Mouse (Mus musculus): ENCODE measurements around the gene Snx15.

Gene Snx15

GRCm38 (mm10) chr19:6121761-6122160 is 6.3 kb downstream of the Snx15 start:
- WGBS, result 60% methylated on average over 19 of the region's 19 CpGs

DNA sequence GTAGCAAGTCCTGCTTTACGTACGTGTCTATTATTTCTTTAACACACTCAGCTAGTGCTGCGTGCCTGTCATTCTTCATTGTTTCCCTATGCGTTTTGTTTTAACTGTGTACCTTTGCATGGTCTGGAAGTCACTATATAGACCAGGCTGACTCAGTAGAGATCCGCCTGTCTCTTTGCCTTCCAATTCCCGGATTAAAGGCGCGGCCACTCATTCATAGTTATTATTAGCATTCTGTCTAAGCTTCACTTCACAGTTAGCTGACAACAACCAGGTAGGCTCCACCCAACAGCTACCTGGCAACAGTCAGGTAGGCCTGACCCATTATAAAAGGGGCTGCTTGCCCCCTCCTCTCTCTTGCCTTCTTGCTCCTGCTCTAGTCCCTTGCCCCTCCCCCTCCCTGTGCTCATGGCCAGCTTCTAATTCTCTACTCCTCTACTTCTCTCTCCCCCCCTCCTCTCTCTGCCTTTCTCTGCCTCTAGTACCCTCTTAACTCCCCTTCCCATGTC is 9.4 kb downstream of the Snx15 start:
- 0% methylated on average over 8 of the region's 8 CpGs for WGBS

- under 1% methylated on average over 77 of the region's 77 CpGs for WGBS
Observed at GRCm38 (mm10) chr19:6117986-6118676, 10.0 kb downstream of the Snx15 start, which contains the start of gene Sac3d1. Gene Sac3d1 (minus strand): TSS chr19:6118650.

- 3% methylated on average over 32 of the region's 32 CpGs for WGBS
Observed at GRCm38 (mm10) chr19:6117346-6117985, 10.6 kb downstream of the Snx15 start.

GRCm38 (mm10) chr19:6116113-6116850 is 11.8 kb downstream of the Snx15 start:
- WGBS, result 54% methylated on average over 15 of the region's 15 CpGs

DNA sequence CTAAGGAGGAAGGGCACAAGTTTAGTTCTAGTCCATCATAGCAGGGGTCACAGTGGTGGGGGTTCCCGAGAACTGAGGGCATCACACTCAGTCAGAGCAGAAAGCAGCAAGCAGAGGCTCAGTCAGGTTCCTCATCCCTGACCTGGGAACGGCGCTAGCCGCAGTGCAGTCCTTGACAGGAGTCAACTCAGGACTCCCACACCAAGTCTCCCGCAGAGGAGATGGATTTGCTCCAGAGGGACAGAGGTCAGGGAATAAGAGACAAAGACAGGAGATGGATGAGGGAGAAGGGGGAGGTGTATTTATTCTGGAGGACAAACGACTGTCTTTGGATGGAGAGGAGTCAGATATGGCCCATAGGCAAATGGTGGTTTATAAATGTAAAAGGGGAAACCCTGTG is 15.0 kb downstream of the Snx15 start:
- WGBS, result 70% methylated on average over 6 of the region's 6 CpGs

- 87% methylated on average over 7 of the region's 7 CpGs for whole genome bisulfite sequencing
Observed at GRCm38 (mm10) chr19:6105586-6105985, 22.5 kb downstream of the Snx15 start, which contains the start of gene Naaladl1. Gene Naaladl1 (plus strand): TSS chr19:6105782.

- WGBS, result 94% methylated on average over 4 of the region's 4 CpGs
Observed at GRCm38 (mm10) chr19:6104476-6104875, 23.6 kb downstream of the Snx15 start.

- WGBS, result 84% methylated on average over 6 of the region's 6 CpGs
Observed at GRCm38 (mm10) chr19:6102169-6102853, 25.8 kb downstream of the Snx15 start.

DNA sequence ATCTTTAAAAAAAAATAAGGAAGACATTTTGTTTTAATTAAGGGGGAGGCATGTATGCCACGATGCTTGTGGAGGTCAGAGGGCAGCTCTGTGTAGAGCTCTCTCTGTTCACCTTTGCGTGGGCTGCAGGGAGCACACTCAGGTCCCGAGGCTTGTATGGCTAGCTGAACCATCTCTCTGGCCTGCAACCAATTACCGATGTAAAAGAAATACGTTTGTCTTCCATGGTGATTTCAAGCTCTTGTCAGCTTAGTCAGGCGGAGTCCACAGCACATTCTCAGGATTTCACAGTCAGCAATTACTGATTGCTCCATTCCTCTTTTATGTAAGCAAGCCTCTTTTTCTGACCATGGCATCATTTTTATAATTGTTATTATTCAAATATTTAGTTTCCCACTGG is 26.9 kb downstream of the Snx15 start:
- 82% methylated on average over 6 of the region's 6 CpGs for WGBS

DNA sequence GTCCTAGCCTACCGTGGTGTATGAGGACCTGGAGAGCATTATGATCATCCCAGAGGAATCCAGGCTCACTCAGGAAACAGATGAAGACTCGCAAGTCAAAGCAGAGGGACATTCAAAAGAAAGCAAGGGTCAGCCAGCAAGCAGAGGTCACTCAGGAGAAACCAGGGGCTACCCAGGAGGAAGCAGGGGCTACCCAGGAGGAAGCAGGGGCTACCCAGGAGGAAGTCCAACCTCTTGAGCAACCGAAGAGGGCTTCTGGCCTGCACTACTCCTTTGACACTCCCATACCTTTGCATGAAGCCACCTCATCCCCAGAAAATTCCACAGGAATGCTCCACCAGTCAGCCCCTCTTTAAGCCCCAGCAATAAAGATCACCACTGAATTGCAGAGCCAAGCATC is 30.3 kb downstream of the Snx15 start:
- 89% methylated on average over 3 of the region's 3 CpGs for WGBS

GRCm38 (mm10) chr19:6094119-6094518 is 34.0 kb downstream of the Snx15 start, which contains the start of gene AC131692.1:
Gene AC131692.1 (plus strand): TSS chr19:6094419.
- WGBS, result 93% methylated on average over 7 of the region's 7 CpGs

GRCm38 (mm10) chr19:6088841-6089240 is 39.3 kb downstream of the Snx15 start:
- 93% methylated on average over 13 of the region's 13 CpGs for WGBS

DNA sequence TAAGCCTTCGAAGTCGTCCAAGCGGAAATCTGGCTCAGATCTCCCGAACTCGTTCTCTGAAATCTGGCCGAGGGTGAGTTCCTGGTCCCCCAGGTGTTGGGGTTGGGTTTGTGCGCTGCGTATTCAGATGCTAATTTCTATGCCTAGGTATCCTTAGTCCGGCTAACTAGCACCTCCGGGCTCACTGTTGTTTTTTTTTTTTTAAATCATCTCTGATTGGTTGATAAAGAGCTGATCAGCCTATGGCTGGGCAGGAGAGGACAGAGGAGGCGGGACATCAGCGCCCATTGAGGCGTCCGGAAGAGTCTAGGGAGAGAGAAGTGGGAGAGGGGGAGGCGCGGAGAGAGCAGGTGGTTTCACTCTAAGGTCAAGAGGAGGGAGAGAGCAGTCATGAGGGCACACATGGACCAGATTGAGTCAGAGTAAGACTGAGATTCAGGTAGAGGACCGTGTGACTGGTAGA is 42.7 kb downstream of the Snx15 start:
- WGBS, result under 1% methylated on average over 17 of the region's 17 CpGs

DNA sequence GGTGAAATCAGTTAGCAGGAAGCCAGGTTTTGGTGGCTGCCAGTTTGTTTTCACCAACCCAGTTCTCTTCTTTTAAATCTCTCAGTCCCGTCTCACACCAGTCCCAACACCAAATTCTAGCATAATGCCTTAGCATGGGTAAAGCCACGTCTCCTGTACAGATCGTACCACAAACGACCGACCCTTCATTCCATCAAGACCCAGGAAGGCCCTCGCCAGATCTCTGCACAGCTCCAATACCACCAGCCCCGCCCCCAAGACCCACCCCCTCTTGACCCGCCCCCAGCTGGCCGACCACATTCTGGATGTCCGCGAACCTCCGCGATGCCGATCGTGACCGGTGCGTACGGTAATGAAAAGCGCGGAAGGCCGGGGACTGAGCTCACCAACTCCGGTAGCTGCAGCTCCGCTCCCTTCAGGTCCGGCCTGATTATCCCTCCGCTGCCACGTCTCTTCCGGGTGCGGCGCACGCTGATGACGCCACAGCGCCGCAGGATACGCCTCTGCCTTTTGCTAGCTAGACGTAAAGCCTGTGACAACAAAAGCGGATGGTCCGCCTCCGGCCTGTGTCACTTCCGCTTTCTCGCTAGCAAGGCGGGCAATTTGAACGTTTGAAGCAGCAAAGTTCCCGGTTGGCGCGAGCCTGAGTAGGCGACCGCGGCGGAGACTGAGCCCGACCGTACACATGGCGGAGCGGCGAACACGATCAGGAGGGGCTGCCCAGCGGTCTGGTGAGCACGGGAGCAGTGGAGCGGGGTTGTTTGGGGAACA is 43.4 kb downstream of the Snx15 start, which contains the start of the genes Zfpl1 and Cdca5:
TSS of gene Zfpl1 (minus strand) at position 479 of the 771 bp plus-strand sequence.
TSS of gene Cdca5 (plus strand) at position 506 of the 771 bp plus-strand sequence.
- under 1% methylated on average over 58 of the region's 58 CpGs for WGBS

DNA sequence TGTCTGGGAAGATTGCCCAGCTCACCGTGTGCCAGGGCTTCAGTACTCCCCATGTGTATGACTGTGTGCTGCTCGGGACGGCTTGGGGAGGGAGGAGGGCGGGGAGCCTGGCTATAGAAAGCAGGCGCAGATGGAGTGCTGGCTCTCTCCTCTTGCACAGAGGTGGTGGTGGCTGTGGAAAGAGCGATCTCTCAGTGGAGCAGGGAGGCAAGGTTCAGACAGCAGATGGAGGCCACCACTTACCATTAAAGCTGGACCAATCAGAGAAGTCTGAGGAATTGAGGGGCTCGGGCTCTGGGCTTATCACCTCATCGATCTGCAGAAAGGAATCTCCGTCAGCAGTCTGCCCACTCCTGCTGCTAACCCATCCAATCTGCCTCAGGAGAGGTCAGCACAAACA is 45.9 kb downstream of the Snx15 start, which contains the start of gene Gm28374:
TSS of gene Gm28374 (minus strand) at position 101 of the 400 bp plus-strand sequence.
- WGBS, result 67% methylated on average over 9 of the region's 9 CpGs

DNA sequence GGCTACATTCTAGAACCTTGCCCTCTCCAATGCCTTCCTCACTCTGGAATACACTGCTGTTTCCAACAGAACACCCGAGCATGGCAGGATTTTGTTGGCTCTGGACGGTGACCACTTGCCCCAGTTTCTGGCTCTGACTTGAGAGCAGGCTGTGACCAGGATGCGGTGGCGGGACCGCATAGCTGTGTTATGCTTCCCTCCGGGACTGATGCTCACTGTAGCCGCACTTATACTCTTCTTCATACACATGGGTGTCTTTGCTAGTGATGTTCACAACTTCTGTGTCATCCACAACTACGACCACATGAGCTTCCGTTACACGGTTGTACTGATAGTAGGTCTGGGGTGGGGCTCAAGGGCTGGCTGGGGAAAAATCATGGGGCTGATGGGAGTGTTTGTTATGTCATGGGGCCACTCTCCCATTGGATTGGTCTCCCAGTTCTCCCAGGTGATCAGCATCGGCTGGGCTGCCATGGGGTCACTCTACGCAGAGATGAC is 48.1 kb downstream of the Snx15 start, which contains the start of gene Tmem262:
TSS of gene Tmem262 (plus strand) at position 51 of the 498 bp plus-strand sequence.
- 96% methylated on average over 12 of the region's 12 CpGs for whole genome bisulfite sequencing

DNA sequence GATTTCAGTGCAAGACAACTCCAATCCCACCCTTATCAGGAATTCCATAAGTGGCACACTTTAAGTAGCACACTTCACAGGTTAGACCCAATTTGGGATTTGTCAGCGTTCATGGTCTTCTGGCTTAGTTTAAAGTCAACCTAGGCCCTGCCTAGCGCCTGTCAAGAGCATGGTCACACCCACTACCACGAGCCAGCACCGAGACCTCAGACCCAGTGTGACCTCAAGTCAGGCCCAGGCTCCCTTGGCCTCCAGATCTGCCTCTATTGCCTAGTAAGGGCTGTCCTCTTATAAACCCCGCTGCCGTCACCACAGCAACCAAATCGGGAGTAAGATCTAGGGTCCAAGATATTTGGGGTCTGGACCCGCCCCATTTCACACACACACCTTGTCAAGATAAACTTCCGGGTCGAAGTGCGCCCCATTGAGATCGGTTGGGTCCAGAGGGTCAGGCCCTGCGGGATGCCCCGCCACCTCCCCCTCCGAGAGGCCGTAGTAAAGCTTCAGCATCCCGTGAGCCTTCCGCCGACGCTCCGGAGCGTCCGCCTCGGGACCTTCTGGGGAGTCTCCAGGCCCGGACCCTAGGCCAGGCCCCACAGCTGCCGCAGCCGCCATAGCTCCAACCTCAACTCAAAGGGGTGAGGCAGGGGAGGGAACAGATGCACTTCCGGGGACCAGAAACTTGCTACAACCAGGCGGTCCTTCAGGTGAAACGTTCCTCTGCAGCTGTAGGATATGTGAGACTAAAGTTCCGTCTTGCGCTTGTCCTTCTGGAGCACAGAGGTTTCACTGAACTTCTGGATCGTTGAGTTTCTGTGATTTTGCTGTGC is 51.3 kb downstream of the Snx15 start, which contains the start of gene Vps51:
TSS of gene Vps51 (minus strand) at position 668 of the 830 bp plus-strand sequence.
- WGBS, result under 1% methylated on average over 33 of the region's 33 CpGs

GRCm38 (mm10) chr19:6073889-6074288 is 54.2 kb downstream of the Snx15 start:
- 85% methylated on average over 5 of the region's 5 CpGs for WGBS

Measured in cerebral cortex, adult 2 months (tissue).